8 mouse cellular contexts compared by ENCODE assay signal in the genomic region with DNA sequence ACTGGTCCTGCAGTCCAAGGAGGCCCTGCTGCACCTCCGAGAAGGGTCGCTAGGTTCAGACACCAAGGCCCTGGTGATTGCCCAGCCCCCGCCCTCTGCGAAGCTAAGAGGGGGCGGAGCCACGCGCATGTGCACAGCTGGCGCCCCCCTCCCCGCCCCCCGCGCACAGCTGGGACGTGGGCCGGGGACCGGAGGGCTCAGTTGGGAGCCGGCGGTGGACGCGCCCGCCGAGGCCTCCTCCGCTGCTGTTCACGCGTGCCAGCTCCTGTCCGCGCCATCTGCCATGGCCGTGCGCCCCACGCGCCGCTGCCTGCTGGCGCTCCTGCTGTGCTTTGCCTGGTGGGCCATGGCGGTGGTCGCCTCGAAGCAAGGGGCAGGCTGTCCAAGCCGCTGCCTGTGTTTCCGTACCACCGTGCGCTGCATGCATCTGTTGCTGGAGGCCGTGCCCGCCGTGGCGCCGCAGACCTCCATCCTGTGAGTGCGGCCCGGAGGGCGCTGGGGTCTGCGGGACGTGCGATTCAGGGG. TPM values are rescaled to one million over a fixed set of nuclear protein-coding genes. Genes with fewer than 3 reads are reported as not detected.
DNase-seq lines count a peak whose midpoint lies in the region; ATAC-seq and TF ChIP-seq lines count a peak whose summit lies in the region.

No protein-coding gene starts in this region.

- H3K36me3 ChIP-seq in midbrain, embryonic 12.5 days: peaks cover 8% of the 10 kb centered on the region
- no peaks in the 10 kb centered on the region; the same call in 1 of the 2 replicates for H3K36me3 ChIP-seq in stomach, embryonic 14.5 days (ENCODE audit: control insufficient read depth, insufficient read depth, low read length)

- POLR2A ChIA-PET in Patski (lab: Charles Lee): no interaction called here

- CTCF ChIA-PET in Patski (lab: Charles Lee): no interaction called here

- H3K9me3 ChIP-seq in midbrain, embryonic 12.5 days: no peaks in the 10 kb centered on the region
- no peaks in the 10 kb centered on the region for H3K9me3 ChIP-seq in stomach, embryonic 14.5 days (ENCODE audit: control insufficient read depth, low read depth, low read length)

- no peak for TF ChIP-seq CTCF in Patski (IDR thresholded peaks at IDR 0.05)
- no peak for TF ChIP-seq CTCF in cortical plate, adult 2 months (IDR thresholded peaks at IDR 0.05; ENCODE audit: extremely low read depth, insufficient read depth, low read length)

- peaks cover 8% of the 10 kb centered on the region for H3K4me1 ChIP-seq in cortical plate, adult 2 months (ENCODE audit: control insufficient read depth, insufficient read depth, low read length)
- peaks cover 35% of the 10 kb centered on the region for H3K4me1 ChIP-seq in midbrain, embryonic 12.5 days
- peaks cover 23% of the 10 kb centered on the region; the same call in 1 of the 2 replicates for H3K4me1 ChIP-seq in stomach, embryonic 14.5 days (ENCODE audit: control insufficient read depth, insufficient read depth, low read length)

- DNase-seq in Patski (ENCODE audit: low read depth, low spot score): no peak
- peak; percentile 76 for DNase-seq in gastrocnemius, postnatal 14 days
- peak; percentile 47 for DNase-seq in hindlimb bud, embryonic 11.5 days (ENCODE audit: extremely low spot score, low read depth, low spot score)
- peak; percentile 72 for DNase-seq in left cerebral cortex, postnatal 4 days
- DNase-seq in B cell, adult 2 months: no peak

- peak overlapping the region; percentile 94 for H3K9ac ChIP-seq in midbrain, embryonic 12.5 days (replicated peaks)
- H3K9ac ChIP-seq in stomach, embryonic 14.5 days (replicated peaks; ENCODE audit: low read depth, low read length): peak overlapping the region; percentile 89

- WGBS in midbrain, embryonic 12.5 days: under 1% methylated on average over 44 of the region's 49 CpGs
- 0% methylated on average over 22 of the region's 49 CpGs for WGBS in stomach, embryonic 14.5 days

- intact Hi-C loops in gastrocnemius, postnatal 14 days (cut with DNase I; ENCODE audit: low total_unique reads): loop anchor here (10.0 kb wide), 1 partner anchor 47 kb away; no protein-coding TSS in a partner anchor
- intact Hi-C loops in left cerebral cortex, postnatal 4 days (cut with DNase I): no loop called here

- peak overlapping the region; percentile 73 for H3K4me2 ChIP-seq in midbrain, embryonic 12.5 days (replicated peaks)
- H3K4me2 ChIP-seq in stomach, embryonic 14.5 days (replicated peaks; ENCODE audit: low read depth, low read length): peak overlapping the region; percentile 80

- no peaks in the 10 kb centered on the region for H3K27me3 ChIP-seq in Patski
- peaks cover 5% of the 10 kb centered on the region; the same call in 1 of the 2 replicates for H3K27me3 ChIP-seq in midbrain, embryonic 12.5 days
- no peaks in the 10 kb centered on the region for H3K27me3 ChIP-seq in stomach, embryonic 14.5 days (ENCODE audit: control insufficient read depth, insufficient read depth, low read length)

- ATAC-seq in Patski: peak; percentile 41
- peak; percentile 89 for ATAC-seq in midbrain, embryonic 12.5 days (ENCODE audit: low FRiP score, low read depth)
- peak; percentile 89 for ATAC-seq in stomach, embryonic 14.5 days (ENCODE audit: insufficient number of reproducible peaks, insufficient read depth, low FRiP score, low read depth)

- no peak for TF ChIP-seq POLR2A in cortical plate, adult 2 months (IDR thresholded peaks at IDR 0.05; ENCODE audit: extremely low read depth, insufficient read depth, low read length)

- H3K4me3 ChIP-seq in cortical plate, adult 2 months (ENCODE audit: insufficient read depth, low read length): peak overlapping the region; percentile 84
- peak overlapping the region; percentile 91 for H3K4me3 ChIP-seq in midbrain, embryonic 12.5 days
- H3K4me3 ChIP-seq in stomach, embryonic 14.5 days (ENCODE audit: low read depth, low read length): peak overlapping the region; percentile 88

- in situ Hi-C loops in Patski (cut with MboI; ENCODE audit: low pct_unique_long_range_greater_than_20kb): no loop called here

- H3K27ac ChIP-seq in cortical plate, adult 2 months (ENCODE audit: insufficient read depth, low read length): peak overlapping the region; percentile 97
- H3K27ac ChIP-seq in midbrain, embryonic 12.5 days (replicated peaks): peak overlapping the region; percentile 80
- peak overlapping the region; percentile 93 for H3K27ac ChIP-seq in stomach, embryonic 14.5 days (ENCODE audit: low read length)

RNA-seq across cellular contexts. Expression of gene Pxdn, which starts 0.5 kb away (rescaled TPM):
- polyA plus RNA-seq in Patski (2021): 108 TPM
- polyA plus RNA-seq in cortical plate, adult 2 months (2012; rRNA removed): 72.8 and 75.0 TPM in 2 replicates
- 10 to 100 TPM; 63.6 to 66.6 TPM for total RNA-seq in gastrocnemius, postnatal 14 days (2021)
- total RNA-seq in left cerebral cortex, postnatal 4 days (2021): 10 to 100 TPM; 82.6 to 83.3 TPM
- polyA plus RNA-seq in midbrain, embryonic 12.5 days (2016; fragmentation: Nextera tagmentation; extraction: Ambion mirVana): 75.4 and 83.6 TPM in 2 replicates
- 117 and 120 TPM in 2 replicates for polyA plus RNA-seq in stomach, embryonic 14.5 days (2014; fragmentation: Nextera tagmentation; extraction: Ambion mirVana)

Comparison
In these comparisons a context has a peak if more than half of its experiments do, and no peak if none do; other contexts are left out.
1. DNase-seq: peak in gastrocnemius, postnatal 14 days (single experiment), hindlimb bud, embryonic 11.5 days (single experiment) and left cerebral cortex, postnatal 4 days (single experiment); none in Patski (single experiment) and B cell, adult 2 months (0 of 2).
2. Peak in every context shown above with its lines, with median percentiles within 50 percentile points of each other: ATAC-seq, H3K27ac ChIP-seq and H3K4me3 ChIP-seq.